Mouse (Mus musculus) limb, embryonic 14.5 days (tissue): ENCODE data around the gene Clptm1. TPM values are rescaled to one million over a fixed set of nuclear protein-coding genes. Genes with fewer than 3 reads are reported as not detected.

ENCODE experiments used
- ATAC-seq: fragments of 200-750 bp; cut with Nextera tagmentation; 2 replicates; pipeline ENCODE4 v1.8.0; 2017; ENCODE audit warnings: low read depth, moderate number of reproducible peaks, moderate TSS enrichment; ENCODE audit not compliant: low FRiP score
- DNase-seq: peaks from one replicate; pipeline ENCODE4 v3.0.0-alpha.2; 2015; ENCODE audit warnings: low spot score
- H3K27ac ChIP-seq: fragments of 300-500 bp; sonication (generic); replicated peaks from 2 replicates; pipeline ENCODE4 v1.5.1; 2014; ENCODE audit warnings: low read depth, mild to moderate bottlenecking, low read length, moderate library complexity, mixed read lengths
- H3K27me3 ChIP-seq: fragments of 300-500 bp; sonication (generic); 2 replicates; pipeline ENCODE4 v1.6.1; 2014; ENCODE audit warnings: low read length, mixed read lengths; ENCODE audit not compliant: control insufficient read depth, insufficient read depth
- H3K36me3 ChIP-seq: fragments of 300-500 bp; sonication (generic); 2 replicates; pipeline ENCODE4 v1.6.1; 2014; ENCODE audit warnings: mild to moderate bottlenecking, low read length, moderate library complexity, mixed read lengths; ENCODE audit not compliant: control insufficient read depth, insufficient read depth
- H3K4me1 ChIP-seq: fragments of 300-500 bp; sonication (generic); 2 replicates; pipeline ENCODE4 v1.6.1; 2014; ENCODE audit warnings: antibody characterized with exemption, low read length, mixed read lengths; ENCODE audit not compliant: control insufficient read depth, insufficient read depth
- H3K4me2 ChIP-seq: fragments of 300-500 bp; sonication (generic); replicated peaks from 2 replicates; pipeline ENCODE4 v1.6.1; 2014; ENCODE audit warnings: low read depth, mild to moderate bottlenecking, low read length, moderate library complexity; ENCODE audit not compliant: severe bottlenecking
- H3K4me3 ChIP-seq: fragments of 300-500 bp; sonication (generic); replicated peaks from 2 replicates; pipeline ENCODE4 v1.5.1; 2014; ENCODE audit warnings: low read length
- H3K9ac ChIP-seq: fragments of 300-500 bp; sonication (generic); 2 replicates; pipeline ENCODE4 v1.6.1; 2014; ENCODE audit warnings: mild to moderate bottlenecking, low read depth, low read length, moderate library complexity; ENCODE audit not compliant: severe bottlenecking
- H3K9me3 ChIP-seq: fragments of 300-500 bp; sonication (generic); 2 replicates; pipeline ENCODE4 v1.6.1; 2016; ENCODE audit warnings: low read length; ENCODE audit not compliant: control insufficient read depth
- POLR2A ChIP-seq: fragments of 200-500 bp; IDR thresholded peaks from 2 replicates; pipeline ENCODE4 v1.8.0; 2012; ENCODE audit warnings: inconsistent platforms, mild to moderate bottlenecking, moderate library complexity, borderline replicate concordance; ENCODE audit not compliant: insufficient read depth, insufficient read length; ENCODE audit errors: extremely low read depth
- WGBS: fragments of 180-500 bp; shearing (Covaris S2); extraction: QIAGEN DNeasy Blood & Tissue Kit; methylation state at CpG from one replicate; pipeline ENCODE4 v1.1.7; 2014; 5-methylcytosine and 5-hydroxymethylcytosine counted together
- polyA plus RNA-seq, 2 experiments: library from polyadenylated mRNA; depleted of rRNA in 1 of 2; stranded (reverse) in 1 of 2; unstranded in 1 of 2; fragments of >200 nt; fragmentation: Nextera tagmentation in 1 of 2; extraction: Ambion mirVana in 1 of 2; gene quantifications; 2 replicates each; pipeline versions ENCODE4 v1.2.1 to v1.2.3; 2012 to 2014

Clptm1 gene
- polyA plus RNA-seq (2012; rRNA removed): 68.8 and 85.9 TPM in 2 replicates
- 90.2 and 95.4 TPM in 2 replicates for polyA plus RNA-seq (2014; fragmentation: Nextera tagmentation; extraction: Ambion mirVana)

- Histone ChIP-seq H3K4me1 (peaks cover 14% of the 10 kb centered on the region), H3K27ac (peak within 1 kb of the TSS; percentile 88), H3K4me3 (peak within 1 kb of the TSS; percentile 100), H3K9me3 (no peaks in the 10 kb centered on the region), H3K4me2 (peak within 1 kb of the TSS; percentile 87), H3K27me3 (no peaks in the 10 kb centered on the region), H3K36me3 (peaks cover 13% of the 10 kb centered on the region; the same call in 1 of the 2 replicates), H3K9ac (peak within 1 kb of the TSS; percentile 97)
- DNase-seq: peak; percentile 97
- under 1% methylated on average over 61 of the region's 63 CpGs for WGBS
- peak; percentile 53; the same call in 1 of the 2 replicates for TF ChIP-seq POLR2A
- ATAC-seq: peak; percentile 95
Observed at GRCm38 (mm10) chr7:19664955-19665841, at the start of gene Clptm1. Clptm1 (minus strand) TSS chr7:19665033.

GRCm38 (mm10) chr7:19713598-19713997 is 48.8 kb upstream of the Clptm1 start:
- peaks cover 54% of the 10 kb centered on the region for H3K36me3 ChIP-seq
- H3K4me1 ChIP-seq: peaks cover 5% of the 10 kb centered on the region; the same call in 1 of the 2 replicates
- no peak overlapping the region for H3K9ac ChIP-seq
- DNase-seq (no peak), ATAC-seq (no peak)
- no peak overlapping the region for H3K27ac ChIP-seq
- WGBS: 92% methylated on average over 9 of the region's 9 CpGs
- no peaks in the 10 kb centered on the region for H3K9me3 ChIP-seq
- no peak overlapping the region for H3K4me3 ChIP-seq
- TF ChIP-seq POLR2A: no peak
- H3K4me2 ChIP-seq: no peak overlapping the region
- H3K27me3 ChIP-seq: no peaks in the 10 kb centered on the region

- no peak overlapping the region for H3K9ac ChIP-seq
- ATAC-seq (no peak), DNase-seq (no peak)
- peaks cover 5% of the 10 kb centered on the region; the same call in 1 of the 2 replicates for H3K4me1 ChIP-seq
- WGBS: 44% methylated on average over 4 of the region's 4 CpGs
- H3K4me2 ChIP-seq: no peak overlapping the region
- TF ChIP-seq POLR2A: no peak
- no peak overlapping the region for H3K4me3 ChIP-seq
- no peaks in the 10 kb centered on the region for H3K27me3 ChIP-seq
- H3K27ac ChIP-seq: no peak overlapping the region
- peaks cover 52% of the 10 kb centered on the region for H3K36me3 ChIP-seq
- no peaks in the 10 kb centered on the region for H3K9me3 ChIP-seq
Observed at GRCm38 (mm10) chr7:19713196-19713595, 48.4 kb upstream of the Clptm1 start.

- Histone ChIP-seq H3K9ac (no peak overlapping the region), H3K4me1 (peaks cover 5% of the 10 kb centered on the region; the same call in 1 of the 2 replicates), H3K9me3 (no peaks in the 10 kb centered on the region), H3K4me2 (no peak overlapping the region), H3K27me3 (no peaks in the 10 kb centered on the region), H3K4me3 (no peak overlapping the region), H3K27ac (no peak overlapping the region), H3K36me3 (peaks cover 56% of the 10 kb centered on the region)
- no peak for TF ChIP-seq POLR2A
- ATAC-seq (no peak), DNase-seq (no peak)
- WGBS: 78% methylated on average over 4 of the region's 4 CpGs
Observed at GRCm38 (mm10) chr7:19712414-19712813, 47.6 kb upstream of the Clptm1 start.

- peaks cover 53% of the 10 kb centered on the region for H3K36me3 ChIP-seq
- TF ChIP-seq POLR2A: no peak
- no peaks in the 10 kb centered on the region for H3K27me3 ChIP-seq
- ATAC-seq (no peak), DNase-seq (no peak)
- H3K4me3 ChIP-seq: no peak overlapping the region
- H3K9me3 ChIP-seq: no peaks in the 10 kb centered on the region
- no peak overlapping the region for H3K27ac ChIP-seq
- H3K4me1 ChIP-seq: peaks cover 5% of the 10 kb centered on the region; the same call in 1 of the 2 replicates
- no peak overlapping the region for H3K9ac ChIP-seq
- H3K4me2 ChIP-seq: no peak overlapping the region
- 95% methylated on average over 10 of the region's 10 CpGs for WGBS
Observed at GRCm38 (mm10) chr7:19710650-19711049, 45.8 kb upstream of the Clptm1 start.
